In the genomic region with DNA sequence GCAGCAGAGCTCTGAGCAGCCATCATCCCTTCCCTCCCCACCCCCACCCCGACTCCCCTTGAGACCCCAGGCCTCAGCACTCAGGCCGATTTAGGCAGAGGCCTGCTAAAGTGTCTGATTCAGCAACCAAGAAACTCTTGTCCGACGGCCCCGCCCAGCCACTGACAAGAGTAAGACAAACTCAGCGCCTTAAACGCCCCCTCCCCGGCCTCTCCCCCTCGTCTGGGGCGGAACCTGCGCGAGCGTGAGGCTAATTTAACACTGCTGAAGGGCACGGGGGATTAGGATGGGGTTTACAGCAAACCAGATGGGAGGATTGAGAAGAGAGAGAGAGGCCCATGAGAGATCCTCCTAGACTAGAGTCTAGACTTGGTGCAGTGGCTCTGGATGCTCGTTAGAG, we compare ENCODE assay signal across 8 mouse cellular contexts.
DNase-seq lines count a peak whose midpoint lies in the region; ATAC-seq and TF ChIP-seq lines count a peak whose summit lies in the region.

No protein-coding gene starts in this region.

- peaks cover 31% of the 10 kb centered on the region for H3K36me3 ChIP-seq in liver, postnatal 0 days (replicated peaks; ENCODE audit: insufficient read depth, low read length)
- H3K36me3 ChIP-seq in hindbrain, embryonic 16.5 days (ENCODE audit: control insufficient read depth, insufficient read depth, low read length), result no peaks in the 10 kb centered on the region
- no peaks in the 10 kb centered on the region for H3K36me3 ChIP-seq in midbrain, embryonic 15.5 days (replicated peaks)

- H3K9ac ChIP-seq in liver, postnatal 0 days (replicated peaks), result no peak overlapping the region
- H3K9ac ChIP-seq in hindbrain, embryonic 16.5 days (ENCODE audit: low read depth, low read length), result no peak overlapping the region
- no peak overlapping the region for H3K9ac ChIP-seq in midbrain, embryonic 15.5 days

- no peak overlapping the region for H3K4me2 ChIP-seq in liver, postnatal 0 days (ENCODE audit: low read depth, low read length)
- no peak overlapping the region for H3K4me2 ChIP-seq in hindbrain, embryonic 16.5 days (ENCODE audit: low read length)
- no peak overlapping the region for H3K4me2 ChIP-seq in midbrain, embryonic 15.5 days

- 63% methylated on average over 15 of the region's 15 CpGs for WGBS in liver, postnatal 0 days (ENCODE audit: insufficient replicate concordance)
- 17% methylated on average over 15 of the region's 15 CpGs for WGBS in hindbrain, embryonic 16.5 days
- 13% methylated on average over 15 of the region's 15 CpGs for WGBS in midbrain, embryonic 15.5 days

- H3K4me1 ChIP-seq in liver, postnatal 0 days (ENCODE audit: insufficient read depth), result peaks cover 6% of the 10 kb centered on the region
- H3K4me1 ChIP-seq in hindbrain, embryonic 16.5 days (ENCODE audit: control insufficient read depth, insufficient read depth, low read depth, low read length), result peaks cover 11% of the 10 kb centered on the region
- H3K4me1 ChIP-seq in midbrain, embryonic 15.5 days, result peaks cover 6% of the 10 kb centered on the region

- no peak for TF ChIP-seq CTCF in liver, postnatal 0 days (IDR thresholded peaks at IDR 0.05; ENCODE audit: low read depth)

- DNase-seq in liver, result peak; percentile 40
- DNase-seq in liver, postnatal 0 days, result no peak
- peak; percentile 67 for DNase-seq in embryo, embryonic 9.5 days (ENCODE audit: extremely low spot score)
- no peak for DNase-seq in B cell, adult 2 months
- no peak for DNase-seq in gastrocnemius, postnatal 36 days
- DNase-seq in cerebellum, postnatal 14 days, result no peak

- TF ChIP-seq EP300 in liver, postnatal 0 days (IDR thresholded peaks at IDR 0.05; ENCODE audit: low read depth), result no peak

- no peak overlapping the region for H3K4me3 ChIP-seq in liver, postnatal 0 days (ENCODE audit: low read depth, low read length)
- no peak overlapping the region for H3K4me3 ChIP-seq in hindbrain, embryonic 16.5 days (ENCODE audit: low read length)
- no peak overlapping the region for H3K4me3 ChIP-seq in midbrain, embryonic 15.5 days

- no peaks in the 10 kb centered on the region for H3K9me3 ChIP-seq in liver, postnatal 0 days (ENCODE audit: low read length)
- H3K9me3 ChIP-seq in hindbrain, embryonic 16.5 days (ENCODE audit: control insufficient read depth, low read length), result no peaks in the 10 kb centered on the region
- H3K9me3 ChIP-seq in midbrain, embryonic 15.5 days, result no peaks in the 10 kb centered on the region

- no peaks in the 10 kb centered on the region for H3K27me3 ChIP-seq in liver, postnatal 0 days (ENCODE audit: insufficient read depth, low read length)
- no peaks in the 10 kb centered on the region for H3K27me3 ChIP-seq in hindbrain, embryonic 16.5 days (replicated peaks; ENCODE audit: control insufficient read depth, insufficient read depth, low read length)
- no peaks in the 10 kb centered on the region for H3K27me3 ChIP-seq in midbrain, embryonic 15.5 days (replicated peaks)

- no peak for ATAC-seq in liver, postnatal 0 days
- 0 out of 2 replicates have a peak, but pooled peaks have one; percentile 18 for ATAC-seq in hindbrain, embryonic 16.5 days
- peak; percentile 25; the same call in 1 of the 2 replicates for ATAC-seq in midbrain, embryonic 15.5 days (replicated peaks)

- no peak overlapping the region for H3K27ac ChIP-seq in liver, postnatal 0 days (ENCODE audit: low read depth)
- no peak overlapping the region for H3K27ac ChIP-seq in hindbrain, embryonic 16.5 days (ENCODE audit: low read depth, low read length)
- no peak overlapping the region for H3K27ac ChIP-seq in midbrain, embryonic 15.5 days

- intact Hi-C loops in gastrocnemius, postnatal 36 days (cut with DNase I), result no loop called here

Comparison
In these comparisons a context has a peak if more than half of its experiments do, and no peak if none do; other contexts are left out.
1. DNase-seq: peak in liver (single experiment) and embryo, embryonic 9.5 days (single experiment); none in liver, postnatal 0 days (single experiment), B cell, adult 2 months (0 of 2), gastrocnemius, postnatal 36 days (0 of 2) and cerebellum, postnatal 14 days (0 of 2).